Mouse (Mus musculus) hindbrain, embryonic 14.5 days (tissue): ENCODE results near the gene Oprd1. TPM values are rescaled to one million over a fixed set of nuclear protein-coding genes. Genes with fewer than 3 reads are reported as not detected.

ENCODE experiments used
- ATAC-seq: fragments of 200-750 bp; cut with Nextera tagmentation; 2 replicates; pipeline ENCODE4 v1.8.0; 2017; ENCODE audit warnings: moderate number of reproducible peaks, mild to moderate bottlenecking, moderate TSS enrichment, moderate library complexity; ENCODE audit not compliant: low FRiP score
- DNase-seq: peaks from one replicate; pipeline ENCODE4 v3.0.0-alpha.2; 2015; ENCODE audit warnings: low spot score
- H3K27ac ChIP-seq: fragments of 300-500 bp; sonication (generic); 2 replicates; pipeline ENCODE4 v1.5.1; 2014; ENCODE audit warnings: mild to moderate bottlenecking, moderate library complexity
- H3K27me3 ChIP-seq: fragments of 300-500 bp; sonication (generic); 2 replicates; pipeline ENCODE4 v1.6.1; 2014; ENCODE audit warnings: mild to moderate bottlenecking, low read length, mixed read lengths; ENCODE audit not compliant: control insufficient read depth, insufficient read depth
- H3K36me3 ChIP-seq: fragments of 300-500 bp; sonication (generic); replicated peaks from 2 replicates; pipeline ENCODE4 v1.6.1; 2014; ENCODE audit not compliant: control insufficient read depth, insufficient read depth
- H3K4me1 ChIP-seq: fragments of 300-500 bp; sonication (generic); replicated peaks from 2 replicates; pipeline ENCODE4 v1.6.1; 2014; ENCODE audit warnings: antibody characterized with exemption, low read length, mixed read lengths; ENCODE audit not compliant: control insufficient read depth, insufficient read depth
- H3K4me2 ChIP-seq: fragments of 300-500 bp; sonication (generic); replicated peaks from 2 replicates; pipeline ENCODE4 v1.6.1; 2014; ENCODE audit warnings: mild to moderate bottlenecking, moderate library complexity
- H3K4me3 ChIP-seq: fragments of 300-500 bp; sonication (generic); replicated peaks from 2 replicates; pipeline ENCODE4 v1.5.1; 2014; ENCODE audit warnings: mild to moderate bottlenecking, low read length
- H3K9ac ChIP-seq: fragments of 300-500 bp; sonication (generic); 2 replicates; pipeline ENCODE4 v1.6.1; 2014
- H3K9me3 ChIP-seq: fragments of 300-500 bp; sonication (generic); 2 replicates; pipeline ENCODE4 v1.6.1; 2016; ENCODE audit warnings: low read length; ENCODE audit not compliant: control insufficient read depth
- WGBS: fragments of 180-500 bp; shearing (Covaris S2); extraction: QIAGEN DNeasy Blood & Tissue Kit; methylation state at CpG from one replicate; pipeline ENCODE4 v1.1.7; 2014; 5-methylcytosine and 5-hydroxymethylcytosine counted together
- polyA plus RNA-seq: library from polyadenylated mRNA; unstranded; fragments of >200 nt; fragmentation: Nextera tagmentation; extraction: Ambion mirVana; gene quantifications from 2 replicates; pipeline ENCODE4 v1.2.1, GENCODE M21; 2014

The Oprd1 gene
- polyA plus RNA-seq, 1 experiment from 2014 or later, result 0.63 TPM

DNA sequence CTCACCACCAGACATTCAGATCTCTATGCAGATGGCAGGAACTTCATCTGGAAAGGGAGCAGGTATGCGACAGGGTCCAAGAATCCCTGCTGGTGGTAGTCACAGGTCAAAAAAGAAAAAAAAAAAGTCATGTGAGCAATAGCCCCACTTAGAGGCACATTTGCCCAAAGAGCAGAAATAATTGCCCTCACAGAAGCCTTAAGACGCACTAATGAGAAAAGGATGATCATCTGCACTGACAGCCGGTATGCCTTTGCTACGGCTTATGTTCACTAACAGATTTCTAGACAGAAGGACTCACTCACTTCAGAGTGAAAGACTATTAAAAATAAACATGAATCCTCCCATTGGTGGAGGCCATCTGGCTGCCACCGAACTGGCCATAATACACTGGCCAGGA lies 44.7 kb downstream of the Oprd1 start:
- Histone ChIP-seq H3K4me2 (no peak overlapping the region), H3K9me3 (no peaks in the 10 kb centered on the region), H3K4me3 (no peak overlapping the region), H3K9ac (no peak overlapping the region), H3K27ac (no peak overlapping the region), H3K4me1 (no peaks in the 10 kb centered on the region), H3K27me3 (no peaks in the 10 kb centered on the region), H3K36me3 (no peaks in the 10 kb centered on the region)
- DNase-seq (no peak), ATAC-seq (no peak)
- WGBS, result 77% methylated on average over 5 of the region's 5 CpGs

DNA sequence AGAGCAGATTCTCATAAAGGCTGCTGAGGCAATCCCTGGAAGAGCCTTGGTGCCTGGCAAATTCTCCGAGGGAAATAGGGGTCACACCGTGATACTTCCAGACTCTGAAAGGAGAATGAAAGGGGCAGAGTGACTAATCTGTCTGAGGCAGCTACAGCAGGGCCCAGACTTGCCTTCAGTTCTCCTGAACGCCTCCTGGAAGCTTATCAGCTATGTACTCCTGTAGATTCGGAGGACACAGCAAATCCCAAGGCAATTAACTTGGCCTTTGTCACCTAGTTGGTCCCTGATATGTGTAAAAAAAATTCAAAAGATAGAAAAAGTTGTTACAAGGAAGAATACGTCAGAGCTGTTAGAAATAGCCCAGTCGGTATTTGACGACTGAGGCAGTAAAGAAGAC lies 49.2 kb downstream of the Oprd1 start:
- 81% methylated on average over 7 of the region's 7 CpGs for WGBS
- Histone ChIP-seq H3K4me3 (no peak overlapping the region), H3K27me3 (no peaks in the 10 kb centered on the region), H3K9ac (no peak overlapping the region), H3K4me2 (no peak overlapping the region), H3K4me1 (no peaks in the 10 kb centered on the region), H3K27ac (no peak overlapping the region), H3K9me3 (no peaks in the 10 kb centered on the region), H3K36me3 (no peaks in the 10 kb centered on the region)
- ATAC-seq (no peak), DNase-seq (no peak)

DNA sequence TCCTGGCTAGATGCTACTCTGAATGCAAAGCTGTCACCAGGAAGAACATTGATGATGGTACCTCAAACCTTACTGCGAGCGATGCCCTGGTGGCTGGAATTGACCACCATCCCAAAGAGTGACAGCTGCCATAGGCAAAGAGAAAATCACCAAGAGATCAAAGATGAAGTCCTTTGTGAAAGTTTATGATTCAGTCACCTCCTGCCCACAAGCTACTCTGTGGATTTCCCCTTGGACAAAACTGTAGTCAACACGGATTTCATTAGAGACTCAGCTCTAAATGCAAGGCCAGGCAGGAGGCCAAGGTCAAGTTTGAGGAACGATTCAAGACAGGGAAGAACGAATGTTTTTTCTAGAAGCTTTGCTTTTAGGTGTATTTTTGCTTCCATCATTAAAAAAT lies 50.4 kb downstream of the Oprd1 start:
- WGBS, result 90% methylated on average over 5 of the region's 5 CpGs

DNA sequence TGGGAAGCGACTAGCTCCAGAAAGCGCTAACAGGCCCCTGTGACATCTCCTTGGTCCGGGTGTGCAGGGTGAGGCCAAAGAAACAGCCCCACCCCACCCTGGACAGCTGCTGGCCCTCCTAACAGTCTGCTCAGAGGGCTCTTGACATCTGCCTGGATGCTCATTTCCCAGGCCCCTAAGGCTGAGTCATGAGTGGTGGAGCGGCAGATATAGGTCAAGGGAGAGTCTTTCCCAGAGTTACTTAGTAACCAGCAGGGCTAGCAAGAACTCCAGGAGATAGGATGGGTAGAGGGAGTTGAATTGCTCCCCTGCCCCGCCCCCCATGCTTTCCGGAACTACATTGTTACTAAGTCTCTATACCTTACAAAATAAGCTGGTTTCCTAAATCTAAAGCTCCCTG lies 51.1 kb downstream of the Oprd1 start:
- no peaks in the 10 kb centered on the region for H3K9me3 ChIP-seq
- ATAC-seq, result no peak
- 70% methylated on average over 6 of the region's 6 CpGs for WGBS
- no peak overlapping the region for H3K4me2 ChIP-seq
- no peak overlapping the region for H3K4me3 ChIP-seq
- DNase-seq, result no peak
- no peak overlapping the region for H3K27ac ChIP-seq
- H3K27me3 ChIP-seq, result no peaks in the 10 kb centered on the region
- H3K9ac ChIP-seq, result no peak overlapping the region
- no peaks in the 10 kb centered on the region for H3K36me3 ChIP-seq
- no peaks in the 10 kb centered on the region for H3K4me1 ChIP-seq

More for the DNA sequence above, 50.4 kb downstream of the Oprd1 start:
- Histone ChIP-seq H3K27ac (no peak overlapping the region), H3K4me3 (no peak overlapping the region), H3K9ac (no peak overlapping the region), H3K36me3 (no peaks in the 10 kb centered on the region), H3K4me1 (no peaks in the 10 kb centered on the region), H3K9me3 (no peaks in the 10 kb centered on the region), H3K27me3 (no peaks in the 10 kb centered on the region), H3K4me2 (no peak overlapping the region)
- no peak for DNase-seq
- no peak for ATAC-seq

DNA sequence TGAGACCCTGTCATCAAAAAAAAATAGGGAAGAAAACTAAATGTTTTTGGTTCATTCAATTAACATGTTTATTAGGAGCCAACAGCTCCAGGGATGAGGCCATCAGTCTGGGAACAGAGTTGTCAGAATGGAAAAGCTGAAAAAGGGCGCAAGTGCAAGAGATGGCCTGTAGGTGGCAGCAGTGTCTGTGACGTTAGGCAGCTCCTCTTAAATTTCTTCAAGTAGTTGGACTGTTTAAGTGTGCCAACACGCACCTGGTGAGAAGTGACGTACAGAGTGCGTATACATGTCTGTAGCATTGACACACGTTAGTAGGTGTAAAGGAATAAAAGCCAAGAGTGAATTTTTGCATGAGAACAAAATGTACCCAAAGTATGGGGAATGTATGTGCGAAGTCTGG lies 55.4 kb downstream of the Oprd1 start:
- 22% methylated on average over 7 of the region's 7 CpGs for WGBS

DNA sequence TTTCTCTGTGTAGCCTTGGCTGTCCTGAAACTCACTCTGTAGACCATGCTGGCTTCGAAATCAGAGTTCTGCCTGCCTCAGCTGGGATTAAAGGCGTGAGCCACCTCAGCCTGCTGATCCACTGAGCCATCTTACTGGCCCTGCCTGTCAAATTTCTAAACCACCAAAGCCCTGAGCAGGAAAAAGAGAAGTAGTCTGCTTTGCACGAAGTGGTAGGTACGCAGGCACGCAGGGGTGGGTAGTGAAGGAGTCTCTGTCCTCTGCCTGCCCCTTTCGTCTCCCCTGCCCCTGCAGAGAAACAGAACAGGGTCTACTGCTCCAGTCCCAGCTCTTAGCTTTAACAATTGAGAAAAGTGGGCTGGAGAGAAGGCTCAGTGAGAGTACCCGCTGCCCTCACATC lies 59.2 kb downstream of the Oprd1 start:
- ATAC-seq (no peak), DNase-seq (no peak)
- no peaks in the 10 kb centered on the region for H3K4me1 ChIP-seq
- WGBS, result 89% methylated on average over 7 of the region's 7 CpGs
- H3K27ac ChIP-seq, result no peak overlapping the region
- no peak overlapping the region for H3K9ac ChIP-seq
- no peaks in the 10 kb centered on the region for H3K9me3 ChIP-seq
- no peak overlapping the region for H3K4me3 ChIP-seq
- no peak overlapping the region for H3K4me2 ChIP-seq
- no peaks in the 10 kb centered on the region for H3K27me3 ChIP-seq
- H3K36me3 ChIP-seq, result no peaks in the 10 kb centered on the region

More for the DNA sequence above, 55.4 kb downstream of the Oprd1 start:
- H3K4me2 ChIP-seq, result no peak overlapping the region
- peak; percentile 88 for DNase-seq
- H3K4me3 ChIP-seq, result no peak overlapping the region
- no peak overlapping the region for H3K9ac ChIP-seq
- no peak for ATAC-seq
- H3K9me3 ChIP-seq, result no peaks in the 10 kb centered on the region
- H3K27me3 ChIP-seq, result no peaks in the 10 kb centered on the region
- H3K4me1 ChIP-seq, result no peaks in the 10 kb centered on the region
- no peak overlapping the region for H3K27ac ChIP-seq
- no peaks in the 10 kb centered on the region for H3K36me3 ChIP-seq

DNA sequence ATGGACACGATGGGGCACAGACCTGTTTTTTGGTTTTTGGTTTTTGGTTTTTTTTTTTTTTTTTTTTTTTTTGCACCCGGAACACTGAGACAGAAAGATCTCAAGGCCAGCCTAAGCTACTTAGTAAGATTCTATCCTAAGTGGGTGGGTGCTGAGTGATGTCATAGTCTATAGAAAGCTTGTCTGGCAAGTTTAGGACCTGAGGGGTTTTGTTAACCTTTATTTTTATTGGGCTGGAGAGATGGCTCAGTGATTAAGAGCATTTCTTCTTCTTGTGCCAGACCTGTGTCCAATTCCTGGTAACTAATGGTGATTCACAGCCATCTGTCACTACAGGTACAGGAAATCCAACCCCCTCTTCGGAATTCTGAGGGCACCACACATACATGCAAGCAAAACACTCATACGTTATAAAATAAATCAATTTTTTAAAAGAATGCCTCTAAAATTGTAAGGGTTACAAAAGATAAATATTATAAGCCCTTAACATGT lies 63.7 kb downstream of the Oprd1 start:
- no peaks in the 10 kb centered on the region for H3K9me3 ChIP-seq
- H3K27ac ChIP-seq, result no peak overlapping the region
- no peaks in the 10 kb centered on the region for H3K4me1 ChIP-seq
- H3K36me3 ChIP-seq, result no peaks in the 10 kb centered on the region
- WGBS, result 77% methylated on average over 4 of the region's 4 CpGs
- H3K9ac ChIP-seq, result no peak overlapping the region
- H3K27me3 ChIP-seq, result no peaks in the 10 kb centered on the region
- H3K4me2 ChIP-seq, result no peak overlapping the region
- ATAC-seq, result no peak
- DNase-seq, result no peak
- H3K4me3 ChIP-seq, result no peak overlapping the region

DNA sequence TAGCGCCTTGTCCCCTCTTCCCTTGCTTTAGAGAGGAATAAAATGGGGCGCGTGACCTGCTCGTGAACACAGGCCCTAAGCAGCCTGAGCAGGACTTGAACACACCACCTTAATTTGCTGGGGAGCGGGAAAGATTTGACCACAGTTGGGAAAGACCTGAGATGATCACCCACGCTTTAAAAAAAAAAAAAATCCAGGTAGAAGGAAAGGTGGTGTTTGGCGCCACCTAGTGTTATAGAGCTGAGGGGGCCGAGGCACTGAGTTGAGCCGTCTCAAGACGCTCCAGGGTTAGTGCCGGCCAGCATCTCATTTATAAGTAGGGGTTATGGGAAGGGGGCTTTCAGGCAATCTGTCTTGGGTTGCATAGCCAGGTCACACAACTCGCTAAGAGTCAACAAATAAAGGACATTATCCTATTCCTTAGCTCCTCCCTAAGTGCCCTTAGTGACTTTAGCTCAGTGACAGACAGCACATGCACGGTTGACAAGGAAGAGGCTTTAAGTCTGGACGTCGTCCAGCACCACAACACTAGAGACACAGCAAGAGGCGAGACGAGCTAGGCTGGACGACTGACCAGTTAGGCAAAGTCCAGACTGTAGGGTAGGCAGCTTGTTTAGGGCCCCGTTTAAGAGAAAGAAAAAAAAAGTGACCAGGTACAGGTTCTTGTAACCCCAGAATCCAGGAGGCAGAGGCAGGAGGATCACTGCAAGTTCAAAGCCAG lies 64.6 kb downstream of the Oprd1 start:
- peak; percentile 85 for DNase-seq
- ATAC-seq, result no peak
- Histone ChIP-seq H3K4me3 (no peak overlapping the region), H3K4me1 (peaks cover under 1% of the 10 kb centered on the region; the same call in 1 of the 2 replicates), H3K27me3 (no peaks in the 10 kb centered on the region), H3K36me3 (no peaks in the 10 kb centered on the region), H3K9me3 (no peaks in the 10 kb centered on the region), H3K4me2 (no peak overlapping the region), H3K9ac (no peak overlapping the region), H3K27ac (no peak overlapping the region)
- 17% methylated on average over 19 of the region's 19 CpGs for WGBS

DNA sequence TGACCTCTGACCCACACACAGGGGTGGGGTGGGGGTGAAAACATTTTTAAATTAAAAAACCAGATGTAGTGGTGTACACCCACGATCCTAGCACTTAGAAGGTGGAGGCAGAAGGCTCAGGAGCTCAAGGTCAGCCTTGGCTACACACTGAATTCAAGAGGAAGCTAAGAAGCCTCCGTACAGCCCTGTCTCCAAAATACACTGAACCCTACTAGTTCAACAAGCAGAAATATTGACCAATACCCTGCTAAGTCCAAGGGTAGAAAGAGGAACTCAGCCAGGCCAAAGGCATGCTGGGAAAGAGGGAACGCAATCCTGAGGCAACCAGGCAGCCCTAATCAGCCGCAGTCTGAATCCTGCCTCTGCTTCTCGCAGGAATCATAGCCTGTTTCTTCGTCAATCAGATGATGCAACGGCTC lies 66.0 kb downstream of the Oprd1 start:
- peaks cover 7% of the 10 kb centered on the region; the same call in 1 of the 2 replicates for H3K4me1 ChIP-seq
- 61% methylated on average over 7 of the region's 7 CpGs for WGBS

More for the DNA sequence above, 66.0 kb downstream of the Oprd1 start:
- H3K4me2 ChIP-seq, result no peak overlapping the region
- no peaks in the 10 kb centered on the region for H3K36me3 ChIP-seq
- ATAC-seq, result no peak
- H3K4me3 ChIP-seq, result no peak overlapping the region
- H3K27ac ChIP-seq, result no peak overlapping the region
- no peak for DNase-seq
- H3K27me3 ChIP-seq, result no peaks in the 10 kb centered on the region
- no peaks in the 10 kb centered on the region for H3K9me3 ChIP-seq
- H3K9ac ChIP-seq, result no peak overlapping the region
